Mouse (Mus musculus) Patski (cell line): ENCODE measurements around the gene Gm20696. TPM values are rescaled to one million over a fixed set of nuclear protein-coding genes. Genes with fewer than 3 reads are reported as not detected.

ENCODE experiments used
- ATAC-seq: fragments of 100-300 bp; one replicate; pipeline ENCODE4 v1.8.0; 2021
- CTCF ChIA-PET: fragments of 350-600 bp; sonication (Branson Sonifier 250); formaldehyde crosslinking; loops from one replicate; lab custom pipeline; 2022; ENCODE audit warnings: inconsistent platforms; lab: Charles Lee
- POLR2A ChIA-PET: fragments of 350-600 bp; sonication (Branson Sonifier 250); formaldehyde crosslinking; loops from one replicate; lab custom pipeline; 2022; ENCODE audit warnings: antibody characterized with exemption, inconsistent platforms; lab: Charles Lee
- DNase-seq: peaks from one replicate; pipeline ENCODE4 v3.0.0-alpha.2; 2011; ENCODE audit warnings: low read depth, low spot score
- H3K27me3 ChIP-seq: fragments of 371-371 bp; one replicate; pipeline ENCODE4 v1.5.1; 2021
- CTCF ChIP-seq: fragments of 100-300 bp; IDR thresholded peaks from one replicate; pipeline ENCODE4 v1.5.1; 2021
- in situ Hi-C: fragments of 300-500 bp; cut with MboI; formaldehyde crosslinking; loops from 3 replicates; pipeline ENCODE4 v1.11.1; 2018; ENCODE audit warnings: low pct_unique_long_range_greater_than_20kb, mixed read lengths
- polyA plus RNA-seq: library from polyadenylated mRNA; unstranded; gene quantifications from one replicate; pipeline ENCODE4 v1.2.3, GENCODE M21; 2021

The Gm20696 gene
- polyA plus RNA-seq, 1 experiment from 2014 or later, result 0.15 TPM

GRCm38 (mm10) chr6:99408880-99409279 lies 257.7 kb downstream of the Gm20696 start:
- in situ Hi-C loops, result no loop called here
- TF ChIP-seq CTCF, result no peak

GRCm38 (mm10) chr6:99403755-99404390 lies 262.7 kb downstream of the Gm20696 start:
- POLR2A ChIA-PET, result no interaction called here
- no peak for TF ChIP-seq CTCF
- CTCF ChIA-PET, result no interaction called here
- no peaks in the 10 kb centered on the region for H3K27me3 ChIP-seq
- DNase-seq (no peak), ATAC-seq (no peak)
- in situ Hi-C loops, result no loop called here

More at GRCm38 (mm10) chr6:99408880-99409279, 257.7 kb downstream of the Gm20696 start:
- DNase-seq, result no peak
- no peak for ATAC-seq
- ChIA-PET CTCF (interaction anchor here (0.8 kb wide), 1 partner anchor 12 kb away, joined by 3 read pairs; no protein-coding TSS in a partner anchor), POLR2A (no interaction called here)
- no peaks in the 10 kb centered on the region for H3K27me3 ChIP-seq

- in situ Hi-C loops, result no loop called here
- DNase-seq (no peak), ATAC-seq (no peak)
- no peak for TF ChIP-seq CTCF
- POLR2A ChIA-PET, result no interaction called here
- no peaks in the 10 kb centered on the region for H3K27me3 ChIP-seq
- CTCF ChIA-PET, result no interaction called here
Observed at GRCm38 (mm10) chr6:99402941-99403340, 263.7 kb downstream of the Gm20696 start.

GRCm38 (mm10) chr6:99402370-99402769 lies 264.2 kb downstream of the Gm20696 start:
- in situ Hi-C loops, result no loop called here
- POLR2A ChIA-PET, result no interaction called here
- CTCF ChIA-PET, result no interaction called here
- ATAC-seq (no peak), DNase-seq (no peak)
- TF ChIP-seq CTCF, result no peak
- H3K27me3 ChIP-seq, result no peaks in the 10 kb centered on the region

- no peak for ATAC-seq
Observed at GRCm38 (mm10) chr6:99401801-99402200, 264.8 kb downstream of the Gm20696 start.

GRCm38 (mm10) chr6:99401211-99401610 lies 265.4 kb downstream of the Gm20696 start:
- in situ Hi-C loops, result no loop called here
- CTCF ChIA-PET, result no interaction called here
- ATAC-seq, result no peak
- DNase-seq, result no peak
- POLR2A ChIA-PET, result interaction anchor here (0.7 kb wide), 1 partner anchor 888 kb away, joined by 3 read pairs; no protein-coding TSS in a partner anchor
- no peaks in the 10 kb centered on the region for H3K27me3 ChIP-seq
- no peak for TF ChIP-seq CTCF

More at GRCm38 (mm10) chr6:99401801-99402200, 264.8 kb downstream of the Gm20696 start:
- no peaks in the 10 kb centered on the region for H3K27me3 ChIP-seq
- DNase-seq, result no peak
- ChIA-PET POLR2A (no interaction called here), CTCF (no interaction called here)
- TF ChIP-seq CTCF, result no peak
- in situ Hi-C loops, result no loop called here

GRCm38 (mm10) chr6:99395745-99396144 lies 270.9 kb downstream of the Gm20696 start:
- DNase-seq, result no peak
- in situ Hi-C loops, result no loop called here
- no peak for TF ChIP-seq CTCF
- POLR2A ChIA-PET, result no interaction called here
- CTCF ChIA-PET, result no interaction called here
- no peak for ATAC-seq
- no peaks in the 10 kb centered on the region for H3K27me3 ChIP-seq

GRCm38 (mm10) chr6:99394801-99395200 lies 271.8 kb downstream of the Gm20696 start:
- in situ Hi-C loops, result no loop called here

GRCm38 (mm10) chr6:99392484-99392883 lies 274.1 kb downstream of the Gm20696 start:
- DNase-seq (no peak), ATAC-seq (no peak)
- ChIA-PET CTCF (no interaction called here), POLR2A (interaction anchor here (0.5 kb wide), 1 partner anchor 129 kb away, joined by 4 read pairs; no protein-coding TSS in a partner anchor)
- in situ Hi-C loops, result no loop called here
- H3K27me3 ChIP-seq, result no peaks in the 10 kb centered on the region
- TF ChIP-seq CTCF, result no peak

More at GRCm38 (mm10) chr6:99394801-99395200, 271.8 kb downstream of the Gm20696 start:
- ChIA-PET CTCF (no interaction called here), POLR2A (no interaction called here)
- DNase-seq, result no peak
- TF ChIP-seq CTCF, result no peak
- no peak for ATAC-seq
- H3K27me3 ChIP-seq, result no peaks in the 10 kb centered on the region

- H3K27me3 ChIP-seq, result no peaks in the 10 kb centered on the region
- no peak for DNase-seq
- no peak for ATAC-seq
- TF ChIP-seq CTCF, result no peak
- in situ Hi-C loops, result loop anchor here (10.0 kb wide), 1 partner anchor 864 kb away; no protein-coding TSS in a partner anchor
- CTCF ChIA-PET, result no interaction called here
- POLR2A ChIA-PET, result no interaction called here
Observed at GRCm38 (mm10) chr6:99388741-99389675, 277.6 kb downstream of the Gm20696 start.
